Mouse (Mus musculus) forebrain, embryonic 10.5 days (tissue): ENCODE data around the gene Mosmo. TPM values are rescaled to one million over a fixed set of nuclear protein-coding genes. Genes with fewer than 3 reads are reported as not detected.

ENCODE experiments used
- DNase-seq: peaks from one replicate; pipeline ENCODE4 v3.0.0-alpha.2; 2017; ENCODE audit warnings: low spot score; ENCODE audit errors: extremely low spot score
- H3K27ac ChIP-seq: fragments of 300-500 bp; sonication (generic); 2 replicates; pipeline ENCODE4 v1.5.1; 2016; ENCODE audit warnings: mild to moderate bottlenecking
- H3K27me3 ChIP-seq: fragments of 300-500 bp; sonication (generic); 2 replicates; pipeline ENCODE4 v1.6.1; 2016; ENCODE audit warnings: mild to moderate bottlenecking; ENCODE audit not compliant: poor library complexity, severe bottlenecking
- H3K36me3 ChIP-seq: fragments of 300-500 bp; sonication (generic); replicated peaks from 2 replicates; pipeline ENCODE4 v1.6.1; 2016; ENCODE audit warnings: mild to moderate bottlenecking, moderate library complexity
- H3K4me1 ChIP-seq: fragments of 300-500 bp; sonication (generic); 2 replicates; pipeline ENCODE4 v1.6.1; 2016
- H3K4me3 ChIP-seq: fragments of 300-500 bp; sonication (generic); 2 replicates; pipeline ENCODE4 v1.5.1; 2016; ENCODE audit warnings: mild to moderate bottlenecking, moderate library complexity
- H3K9me3 ChIP-seq: fragments of 300-500 bp; sonication (generic); 2 replicates; pipeline ENCODE4 v1.6.1; 2016; ENCODE audit warnings: mild to moderate bottlenecking, moderate library complexity
- WGBS: fragments of 180-500 bp; shearing (Covaris S2); methylation state at CpG from one replicate; pipeline ENCODE4 v1.1.7; 2016; 5-methylcytosine and 5-hydroxymethylcytosine counted together
- polyA plus RNA-seq: library from polyadenylated mRNA; unstranded; fragments of >200 nt; fragmentation: Nextera tagmentation; extraction: Ambion mirVana; gene quantifications from 2 replicates; pipeline ENCODE4 v1.2.1, GENCODE M21; 2016

Mosmo gene
- polyA plus RNA-seq, 1 experiment from 2014 or later: 11.3 TPM

GRCm38 (mm10) chr7:120717261-120717660 lies 39.8 kb downstream of the Mosmo start:
- no peak overlapping the region for H3K4me3 ChIP-seq
- H3K27ac ChIP-seq: no peak overlapping the region
- H3K9me3 ChIP-seq: peaks cover 6% of the 10 kb centered on the region; the same call in 1 of the 2 replicates
- peaks cover 27% of the 10 kb centered on the region for H3K36me3 ChIP-seq
- WGBS: 86% methylated on average over 2 of the region's 2 CpGs
- H3K27me3 ChIP-seq: no peaks in the 10 kb centered on the region
- no peak for DNase-seq
- peaks cover 6% of the 10 kb centered on the region for H3K4me1 ChIP-seq

- H3K4me1 ChIP-seq: peaks cover 22% of the 10 kb centered on the region
- no peaks in the 10 kb centered on the region for H3K9me3 ChIP-seq
- no peak overlapping the region for H3K27ac ChIP-seq
- no peak overlapping the region for H3K4me3 ChIP-seq
- H3K27me3 ChIP-seq: no peaks in the 10 kb centered on the region
- H3K36me3 ChIP-seq: peaks cover 21% of the 10 kb centered on the region
- 91% methylated on average over 5 of the region's 5 CpGs for WGBS
- no peak for DNase-seq
Observed at GRCm38 (mm10) chr7:120721051-120721450, 43.6 kb downstream of the Mosmo start.

GRCm38 (mm10) chr7:120721456-120721855 lies 44.0 kb downstream of the Mosmo start:
- WGBS: 88% methylated on average over 8 of the region's 8 CpGs
- no peak for DNase-seq
- H3K4me1 ChIP-seq: peaks cover 22% of the 10 kb centered on the region
- peaks cover 25% of the 10 kb centered on the region for H3K36me3 ChIP-seq
- H3K27ac ChIP-seq: no peak overlapping the region
- no peaks in the 10 kb centered on the region for H3K9me3 ChIP-seq
- H3K27me3 ChIP-seq: no peaks in the 10 kb centered on the region
- no peak overlapping the region for H3K4me3 ChIP-seq

GRCm38 (mm10) chr7:120722063-120722462 lies 44.6 kb downstream of the Mosmo start:
- WGBS: 95% methylated on average over 4 of the region's 4 CpGs

GRCm38 (mm10) chr7:120722839-120723278 lies 45.4 kb downstream of the Mosmo start:
- no peak overlapping the region for H3K27ac ChIP-seq
- H3K9me3 ChIP-seq: no peaks in the 10 kb centered on the region
- H3K36me3 ChIP-seq: peaks cover 30% of the 10 kb centered on the region
- H3K4me1 ChIP-seq: peaks cover 19% of the 10 kb centered on the region
- no peaks in the 10 kb centered on the region for H3K27me3 ChIP-seq
- no peak overlapping the region; the same call in 1 of the 2 replicates for H3K4me3 ChIP-seq
- no peak for DNase-seq
- WGBS: 56% methylated on average over 8 of the region's 8 CpGs

More at GRCm38 (mm10) chr7:120722063-120722462, 44.6 kb downstream of the Mosmo start:
- DNase-seq: no peak
- no peak overlapping the region for H3K27ac ChIP-seq
- H3K27me3 ChIP-seq: no peaks in the 10 kb centered on the region
- no peaks in the 10 kb centered on the region for H3K9me3 ChIP-seq
- H3K36me3 ChIP-seq: peaks cover 26% of the 10 kb centered on the region
- no peak overlapping the region for H3K4me3 ChIP-seq
- peaks cover 22% of the 10 kb centered on the region for H3K4me1 ChIP-seq

GRCm38 (mm10) chr7:120727581-120727980 lies 50.2 kb downstream of the Mosmo start:
- Histone ChIP-seq H3K27me3 (no peaks in the 10 kb centered on the region), H3K36me3 (peaks cover 49% of the 10 kb centered on the region), H3K27ac (no peak overlapping the region), H3K4me3 (no peak overlapping the region), H3K4me1 (peaks cover 12% of the 10 kb centered on the region), H3K9me3 (no peaks in the 10 kb centered on the region)
- DNase-seq: no peak
- 96% methylated on average over 3 of the region's 3 CpGs for WGBS

GRCm38 (mm10) chr7:120729635-120730034 lies 52.2 kb downstream of the Mosmo start:
- peaks cover 58% of the 10 kb centered on the region for H3K36me3 ChIP-seq
- 87% methylated on average over 5 of the region's 5 CpGs for WGBS
- H3K4me3 ChIP-seq: no peak overlapping the region
- no peaks in the 10 kb centered on the region for H3K27me3 ChIP-seq
- H3K27ac ChIP-seq: no peak overlapping the region
- no peaks in the 10 kb centered on the region for H3K4me1 ChIP-seq
- DNase-seq: no peak
- no peaks in the 10 kb centered on the region for H3K9me3 ChIP-seq

GRCm38 (mm10) chr7:120732906-120733305 lies 55.5 kb downstream of the Mosmo start:
- Histone ChIP-seq H3K27ac (no peak overlapping the region), H3K4me3 (no peak overlapping the region), H3K27me3 (no peaks in the 10 kb centered on the region), H3K9me3 (no peaks in the 10 kb centered on the region), H3K4me1 (no peaks in the 10 kb centered on the region), H3K36me3 (peaks cover 49% of the 10 kb centered on the region)
- DNase-seq: peak; percentile 7
- WGBS: 91% methylated on average over 7 of the region's 7 CpGs

GRCm38 (mm10) chr7:120739018-120739417 lies 61.6 kb downstream of the Mosmo start, which contains the start of gene Vwa3a:
Vwa3a (plus strand) TSS chr7:120739318.
- Histone ChIP-seq H3K9me3 (no peaks in the 10 kb centered on the region), H3K27me3 (peaks cover 5% of the 10 kb centered on the region; the same call in 1 of the 2 replicates), H3K4me1 (peaks cover 27% of the 10 kb centered on the region), H3K4me3 (no peak within 1 kb of the TSS), H3K36me3 (peaks cover 11% of the 10 kb centered on the region), H3K27ac (no peak within 1 kb of the TSS; the same call in 1 of the 2 replicates)
- 81% methylated on average over 6 of the region's 6 CpGs for WGBS
- no peak for DNase-seq

GRCm38 (mm10) chr7:120739558-120740101 lies 62.2 kb downstream of the Mosmo start:
- Histone ChIP-seq H3K27me3 (peaks cover 5% of the 10 kb centered on the region; the same call in 1 of the 2 replicates), H3K36me3 (peaks cover 6% of the 10 kb centered on the region), H3K27ac (no peak overlapping the region; the same call in 1 of the 2 replicates), H3K4me3 (no peak overlapping the region), H3K4me1 (peaks cover 33% of the 10 kb centered on the region), H3K9me3 (no peaks in the 10 kb centered on the region)
- WGBS: 10% methylated on average over 5 of the region's 5 CpGs
- DNase-seq: no peak

GRCm38 (mm10) chr7:120743366-120744351 lies 66.2 kb downstream of the Mosmo start:
- peaks cover 5% of the 10 kb centered on the region; the same call in 1 of the 2 replicates for H3K27me3 ChIP-seq
- 77% methylated on average over 14 of the region's 14 CpGs for WGBS
- H3K4me3 ChIP-seq: no peak overlapping the region
- H3K27ac ChIP-seq: no peak overlapping the region
- H3K36me3 ChIP-seq: no peaks in the 10 kb centered on the region
- no peaks in the 10 kb centered on the region for H3K9me3 ChIP-seq
- peaks cover 33% of the 10 kb centered on the region for H3K4me1 ChIP-seq
- DNase-seq: no peak

GRCm38 (mm10) chr7:120744606-120745005 lies 67.2 kb downstream of the Mosmo start:
- DNase-seq: no peak
- H3K9me3 ChIP-seq: no peaks in the 10 kb centered on the region
- H3K4me1 ChIP-seq: peaks cover 27% of the 10 kb centered on the region
- no peak overlapping the region for H3K27ac ChIP-seq
- H3K4me3 ChIP-seq: no peak overlapping the region
- no peaks in the 10 kb centered on the region for H3K36me3 ChIP-seq
- H3K27me3 ChIP-seq: peaks cover 5% of the 10 kb centered on the region; the same call in 1 of the 2 replicates
- 92% methylated on average over 6 of the region's 6 CpGs for WGBS

- H3K36me3 ChIP-seq: no peaks in the 10 kb centered on the region
- H3K9me3 ChIP-seq: no peaks in the 10 kb centered on the region
- WGBS: 88% methylated on average over 3 of the region's 3 CpGs
- peaks cover 5% of the 10 kb centered on the region; the same call in 1 of the 2 replicates for H3K27me3 ChIP-seq
- no peak for DNase-seq
- H3K4me1 ChIP-seq: peaks cover 20% of the 10 kb centered on the region
- H3K27ac ChIP-seq: no peak overlapping the region
- no peak overlapping the region for H3K4me3 ChIP-seq
Observed at GRCm38 (mm10) chr7:120746029-120746428, 68.6 kb downstream of the Mosmo start.
